9 mouse cellular contexts compared by ENCODE assay signal in the genomic region with DNA sequence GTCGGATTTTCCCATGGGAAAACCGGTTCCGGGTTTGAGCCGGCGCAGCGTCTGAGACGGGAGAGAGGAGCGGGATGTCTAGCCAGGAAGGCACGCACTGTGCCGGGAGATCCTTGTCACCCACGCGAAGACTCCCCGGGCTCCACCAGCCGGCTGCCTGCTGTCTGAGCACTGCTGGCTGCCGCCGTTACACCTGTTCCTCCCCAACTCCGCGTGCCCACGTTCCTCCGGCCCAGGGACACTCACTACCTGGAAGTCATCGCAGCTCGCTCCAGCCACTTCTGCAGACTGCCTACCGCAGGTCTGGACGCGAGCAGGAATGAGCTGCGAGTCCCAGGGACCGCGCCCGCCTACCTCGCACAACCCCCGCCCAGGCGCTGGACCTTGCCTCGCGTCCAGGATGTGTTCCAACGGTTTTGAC. TPM values are rescaled to one million over a fixed set of nuclear protein-coding genes. Genes with fewer than 3 reads are reported as not detected.
DNase-seq lines count a peak whose midpoint lies in the region; ATAC-seq and TF ChIP-seq lines count a peak whose summit lies in the region.
"Had no signal": no experiment of that assay in that cellular context is flagged by ENCODE, and none has a peak within 500 bp of the region (broad histone marks: within the 10 kb centered on the region; RNA-seq: fewer than 3 reads in every experiment).

B4galnt2 (minus strand) TSS at position 321 of the 421 bp plus-strand sequence.

- H3K4me2 ChIP-seq in hindbrain, embryonic 15.5 days = peak within 1 kb of the TSS; percentile 37
- peak within 1 kb of the TSS; percentile 32 for H3K4me2 ChIP-seq in limb, embryonic 15.5 days

- ATAC-seq in hindbrain, embryonic 15.5 days (ENCODE audit: low FRiP score, low read depth) = no peak
- ATAC-seq in limb, embryonic 15.5 days (ENCODE audit: insufficient number of reproducible peaks, low FRiP score, low TSS enrichment, low read depth) = no peak
- ATAC-seq in cerebellum, adult (ENCODE audit: insufficient number of reproducible peaks, low FRiP score, low TSS enrichment) = no peak

- no peak for TF ChIP-seq POLR2A in thymus, adult 2 months (IDR thresholded peaks at IDR 0.05; ENCODE audit: control insufficient read depth, extremely low read depth, insufficient read depth, low read length, poor library complexity)

- H3K27ac ChIP-seq in thymus, adult 2 months (ENCODE audit: control insufficient read depth, insufficient read depth, low read length) = no peak within 1 kb of the TSS
- H3K27ac ChIP-seq in hindbrain, embryonic 15.5 days (replicated peaks) = no peak within 1 kb of the TSS
- H3K27ac ChIP-seq in limb, embryonic 15.5 days = no peak within 1 kb of the TSS

- no peak within 1 kb of the TSS for H3K9ac ChIP-seq in hindbrain, embryonic 15.5 days
- H3K9ac ChIP-seq in limb, embryonic 15.5 days = no peak within 1 kb of the TSS

- H3K27me3 ChIP-seq in thymus, adult 2 months (ENCODE audit: control insufficient read depth, insufficient read depth, low read length) = peaks cover 16% of the 10 kb centered on the region; the same call in 1 of the 2 replicates
- peaks cover 79% of the 10 kb centered on the region for H3K27me3 ChIP-seq in hindbrain, embryonic 15.5 days
- peaks cover 78% of the 10 kb centered on the region for H3K27me3 ChIP-seq in limb, embryonic 15.5 days

- H3K36me3 ChIP-seq in thymus, adult 2 months (ENCODE audit: control insufficient read depth, insufficient read depth, low read length) = no peaks in the 10 kb centered on the region
- H3K36me3 ChIP-seq in hindbrain, embryonic 15.5 days = no peaks in the 10 kb centered on the region
- no peaks in the 10 kb centered on the region for H3K36me3 ChIP-seq in limb, embryonic 15.5 days

- peaks cover 4% of the 10 kb centered on the region for H3K4me1 ChIP-seq in thymus, adult 2 months (replicated peaks; ENCODE audit: control insufficient read depth, insufficient read depth, low read length)
- H3K4me1 ChIP-seq in hindbrain, embryonic 15.5 days (replicated peaks) = peaks cover 17% of the 10 kb centered on the region
- peaks cover 18% of the 10 kb centered on the region for H3K4me1 ChIP-seq in limb, embryonic 15.5 days

- no peak for TF ChIP-seq CTCF in thymus, adult 2 months (IDR thresholded peaks at IDR 0.05; ENCODE audit: borderline replicate concordance, control insufficient read depth, extremely low read depth, insufficient read depth, low read length, poor library complexity)

- no peak within 1 kb of the TSS for H3K4me3 ChIP-seq in thymus, adult 2 months (ENCODE audit: control insufficient read depth, insufficient read depth, low read length)
- H3K4me3 ChIP-seq in hindbrain, embryonic 15.5 days = peak within 1 kb of the TSS; percentile 20
- H3K4me3 ChIP-seq in limb, embryonic 15.5 days = peak within 1 kb of the TSS; percentile 16
- H3K4me3 ChIP-seq: erythroblast, embryonic 14.5 days had no signal

- H3K9me3 ChIP-seq in hindbrain, embryonic 15.5 days = no peaks in the 10 kb centered on the region
- no peaks in the 10 kb centered on the region for H3K9me3 ChIP-seq in limb, embryonic 15.5 days

- WGBS in thymus, adult 2 months = 3% methylated on average over 35 of the region's 35 CpGs
- WGBS in hindbrain, embryonic 15.5 days = under 1% methylated on average over 35 of the region's 35 CpGs
- under 1% methylated on average over 34 of the region's 35 CpGs for WGBS in limb, embryonic 15.5 days

- DNase-seq in adrenal gland, adult 2 months = peak; percentile 2
- DNase-seq in adrenal gland, adult 8-10 months = no peak
- DNase-seq in thymus, postnatal 0 days (ENCODE audit: low spot score) = peak; percentile 23
- DNase-seq in thymus, adult 2 months = no peak
- DNase-seq in right cerebral cortex, postnatal 10 days (ENCODE audit: low spot score in 2 of 2) = peak; percentile 24 to 39

RNA-seq across cellular contexts. Expression of gene B4galnt2, which starts in this region (rescaled TPM):
- not detected for total RNA-seq in adrenal gland, adult 2 months (2021)
- 0.06 TPM in 1 of 2 replicates, not detected in the other for polyA plus RNA-seq in adrenal gland, adult 2 months (2012; rRNA removed)
- not detected for total RNA-seq in adrenal gland, adult 8-10 months (2022)
- 1.1 and 1.2 TPM in 2 replicates for polyA plus RNA-seq in thymus, postnatal 0 days (2015; fragmentation: Nextera tagmentation; extraction: Ambion mirVana)
- not detected in 2 replicates for polyA plus RNA-seq in thymus, adult 2 months (2012; rRNA removed)
- polyA plus RNA-seq in hindbrain, embryonic 15.5 days (2015; fragmentation: Nextera tagmentation; extraction: Ambion mirVana) = 0.09 TPM in 1 of 2 replicates, not detected in the other
- polyA plus RNA-seq in limb, embryonic 15.5 days (2015; fragmentation: Nextera tagmentation; extraction: Ambion mirVana) = not detected in 2 replicates
- polyA plus RNA-seq: erythroblast, embryonic 14.5 days had no signal

Comparison
In these comparisons a context has a peak if more than half of its experiments do, and no peak if none do; other contexts are left out.
1. DNase-seq: peak in thymus, postnatal 0 days (single experiment) and right cerebral cortex, postnatal 10 days (2 of 2); none in adrenal gland, adult 8-10 months (single experiment) and thymus, adult 2 months (single experiment).
2. Peak in DNase-seq in adrenal gland, adult 2 months; RNA of the gene not detected or under 1 TPM.